Mouse (Mus musculus) olfactory bulb, adult 2 months (tissue): ENCODE measurements around the gene Enpp6.

Experiments used
- CTCF ChIP-seq: fragments of 200-500 bp; IDR thresholded peaks from 2 replicates; pipeline ENCODE4 v1.5.1; 2012; ENCODE audit warnings: low read depth, mild to moderate bottlenecking, low read length, moderate library complexity; ENCODE audit not compliant: insufficient read depth
- POLR2A ChIP-seq: fragments of 200-500 bp; IDR thresholded peaks from 2 replicates; pipeline ENCODE4 v1.6.1; 2012; ENCODE audit warnings: mild to moderate bottlenecking, low read depth, low read length, moderate library complexity; ENCODE audit not compliant: insufficient read depth

DNA sequence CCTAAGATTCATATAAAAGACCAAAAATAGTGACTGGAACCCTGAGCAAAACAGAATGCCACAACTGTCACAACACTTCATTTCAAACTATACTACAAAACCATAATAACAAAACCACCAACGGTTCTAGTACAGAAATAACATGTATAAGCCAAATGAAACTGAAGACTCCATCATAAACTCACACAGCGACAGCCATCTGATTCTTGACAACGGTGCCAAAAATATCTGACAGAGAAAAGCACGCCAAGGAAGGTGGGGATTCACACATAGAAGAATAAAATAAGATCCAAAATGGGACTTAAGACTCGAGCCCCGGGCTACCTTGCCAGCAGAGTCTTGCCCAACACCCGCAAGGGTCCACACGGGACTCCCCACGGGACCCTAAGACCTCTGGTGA, 158.6 kb downstream of the Enpp6 start:
- TF ChIP-seq POLR2A (no peak), CTCF (no peak)
